Mouse (Mus musculus) E14TG2a.4 (cell line): ENCODE results near the gene Slc7a1.

Source experiments
- H3K27me3 ChIP-seq: 2 replicates; pipeline ENCODE4 v1.6.1; 2014; ENCODE audit warnings: low read length, control low read depth; ENCODE audit not compliant: insufficient read depth
- H3K36me3 ChIP-seq: 2 replicates; pipeline ENCODE4 v1.6.1; 2014; ENCODE audit warnings: low read length, control low read depth; ENCODE audit not compliant: insufficient read depth
- H3K4me1 ChIP-seq: replicated peaks from 2 replicates; pipeline ENCODE4 v1.6.1; 2014; ENCODE audit warnings: low read depth, low read length, control low read depth
- H3K4me3 ChIP-seq: replicated peaks from 2 replicates; pipeline ENCODE4 v1.5.1; 2014; ENCODE audit warnings: mild to moderate bottlenecking, low read length
- H3K9me3 ChIP-seq: 2 replicates; pipeline ENCODE4 v1.6.1; 2014; ENCODE audit warnings: low read length, control low read depth
- CTCF ChIP-seq: conservative IDR thresholded peaks from 2 replicates; pipeline ENCODE4 v1.5.1; 2014; ENCODE audit warnings: low read length
- NANOG ChIP-seq: IDR thresholded peaks from 2 replicates; pipeline ENCODE4 v1.6.1; 2014; ENCODE audit warnings: borderline replicate concordance, low read length, mixed read lengths
- POU5F1 ChIP-seq: IDR thresholded peaks from 2 replicates; pipeline ENCODE4 v1.6.1; 2014; ENCODE audit warnings: low read length, borderline replicate concordance

Slc7a1 gene

DNA sequence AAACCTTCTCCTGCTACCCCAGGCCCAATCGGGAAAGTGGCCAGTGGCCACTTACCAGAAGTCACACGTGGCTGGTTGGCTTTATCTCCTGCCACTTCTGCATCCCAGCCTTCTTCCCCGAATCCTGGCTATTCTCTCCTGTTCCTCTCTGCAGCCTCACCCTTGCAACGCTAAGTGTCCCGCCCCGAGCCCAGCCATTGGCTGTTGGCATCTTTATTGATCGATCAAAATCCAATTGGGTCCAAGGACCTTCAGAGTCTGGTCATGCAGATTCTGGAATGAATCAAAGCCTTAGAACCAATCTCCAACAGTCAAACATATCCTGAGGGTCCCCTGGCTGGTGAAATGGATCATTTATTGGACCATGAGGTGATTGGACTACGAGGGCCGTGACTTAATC, 18.7 kb upstream of the Slc7a1 start:
- H3K4me3 ChIP-seq: peak overlapping the region; percentile 48
- peaks cover 20% of the 10 kb centered on the region for H3K9me3 ChIP-seq
- H3K27me3 ChIP-seq: peaks cover 11% of the 10 kb centered on the region; the same call in 1 of the 2 replicates
- H3K36me3 ChIP-seq: no peaks in the 10 kb centered on the region
- H3K4me1 ChIP-seq: peaks cover 37% of the 10 kb centered on the region
- TF ChIP-seq NANOG (no peak), CTCF (no peak), POU5F1 (no peak)

DNA sequence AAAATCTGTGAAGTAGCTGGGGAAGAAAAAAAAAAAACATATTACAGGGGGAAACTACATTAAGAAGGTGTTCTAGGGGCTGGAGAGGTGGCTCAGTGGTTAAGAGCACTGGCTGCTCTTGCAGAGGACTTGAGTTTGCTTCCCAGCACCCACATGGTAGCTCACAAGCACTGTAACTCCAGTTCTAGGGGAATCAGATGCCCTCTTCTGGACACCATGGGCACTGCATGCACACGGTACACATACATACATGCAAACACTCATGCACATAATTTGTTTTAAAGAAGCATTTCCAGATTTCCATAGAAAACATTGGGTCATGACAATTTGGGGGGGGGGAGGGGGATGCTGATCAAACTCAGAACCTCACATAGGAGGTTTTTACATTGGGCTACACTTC, 18.1 kb upstream of the Slc7a1 start:
- peak overlapping the region; percentile 48 for H3K4me3 ChIP-seq
- H3K27me3 ChIP-seq: peaks cover 13% of the 10 kb centered on the region; the same call in 1 of the 2 replicates
- H3K9me3 ChIP-seq: peaks cover 21% of the 10 kb centered on the region
- TF ChIP-seq POU5F1 (no peak), CTCF (peak; percentile 62)
- H3K4me1 ChIP-seq: peaks cover 38% of the 10 kb centered on the region
- H3K36me3 ChIP-seq: no peaks in the 10 kb centered on the region

DNA sequence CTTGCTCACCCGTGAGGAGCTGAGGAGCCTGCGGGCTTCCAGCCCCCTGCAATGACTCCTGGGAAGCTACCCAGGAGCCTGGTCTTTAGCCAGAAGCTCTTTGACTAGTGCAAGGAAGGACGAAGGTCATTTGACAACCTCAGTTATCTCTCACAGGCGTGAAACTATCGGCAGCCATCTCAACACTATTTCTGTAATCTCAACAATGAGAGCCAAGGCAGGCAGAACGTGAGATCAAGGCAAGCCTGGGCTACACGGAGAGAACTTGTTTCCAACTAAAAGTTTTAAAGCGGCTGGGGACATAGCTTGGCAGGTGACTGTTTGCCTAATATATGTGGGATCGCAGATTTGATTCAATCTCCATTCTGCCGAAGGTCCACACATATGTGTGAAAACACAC, 16.8 kb upstream of the Slc7a1 start:
- TF ChIP-seq POU5F1: no peak
- no peak for TF ChIP-seq CTCF
- TF ChIP-seq NANOG: no peak
- H3K27me3 ChIP-seq: peaks cover 13% of the 10 kb centered on the region
- H3K9me3 ChIP-seq: peaks cover 25% of the 10 kb centered on the region
- H3K4me3 ChIP-seq: no peak overlapping the region
- peaks cover 38% of the 10 kb centered on the region for H3K4me1 ChIP-seq
- no peaks in the 10 kb centered on the region for H3K36me3 ChIP-seq

DNA sequence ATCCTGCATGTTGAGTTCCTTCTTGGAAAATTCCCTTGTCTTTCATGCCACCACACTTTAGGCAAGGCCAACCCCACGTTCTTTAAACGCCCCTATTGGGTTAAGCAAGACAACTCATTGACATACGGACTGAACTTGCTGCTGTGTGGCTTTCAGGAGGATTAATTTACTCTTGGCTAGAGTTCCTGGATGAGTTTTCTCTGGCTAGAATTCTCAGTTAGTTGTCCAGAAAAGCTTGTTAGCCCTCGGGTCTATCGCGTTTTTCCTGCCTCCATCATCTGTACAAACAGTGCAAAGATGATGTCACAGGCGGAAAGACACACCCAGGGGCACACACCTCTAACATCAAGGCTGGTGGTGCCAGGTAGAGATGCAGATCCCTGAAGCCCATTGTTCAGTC, 14.5 kb upstream of the Slc7a1 start:
- H3K4me3 ChIP-seq: no peak overlapping the region
- H3K9me3 ChIP-seq: peaks cover 8% of the 10 kb centered on the region; the same call in 1 of the 2 replicates
- no peak for TF ChIP-seq POU5F1
- TF ChIP-seq NANOG: no peak
- TF ChIP-seq CTCF: no peak
- H3K27me3 ChIP-seq: peaks cover 13% of the 10 kb centered on the region
- peaks cover 45% of the 10 kb centered on the region for H3K4me1 ChIP-seq
- no peaks in the 10 kb centered on the region for H3K36me3 ChIP-seq

DNA sequence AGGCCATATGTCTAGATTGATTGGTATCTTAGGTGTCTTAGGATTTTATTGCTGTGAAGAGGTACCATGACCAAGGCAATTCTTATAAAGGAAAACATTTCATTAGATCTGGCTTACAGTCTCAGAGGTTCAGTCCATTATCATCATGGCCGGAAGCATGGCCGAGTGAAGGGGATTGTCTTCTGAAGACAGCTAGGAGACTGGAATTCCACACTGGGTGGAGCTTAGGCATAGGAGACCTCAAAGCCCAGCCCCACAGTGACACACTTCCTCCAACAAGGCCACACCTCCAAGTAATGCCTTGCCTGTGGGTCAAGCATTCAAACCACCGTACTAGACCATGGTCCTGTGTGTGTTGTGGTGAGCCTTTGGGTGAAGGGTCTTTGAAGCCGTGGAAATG, 12.8 kb upstream of the Slc7a1 start:
- H3K36me3 ChIP-seq: no peaks in the 10 kb centered on the region
- H3K4me3 ChIP-seq: no peak overlapping the region
- H3K27me3 ChIP-seq: peaks cover 13% of the 10 kb centered on the region
- TF ChIP-seq POU5F1 (no peak), NANOG (no peak), CTCF (no peak)
- H3K9me3 ChIP-seq: peaks cover 6% of the 10 kb centered on the region; the same call in 1 of the 2 replicates
- H3K4me1 ChIP-seq: peaks cover 44% of the 10 kb centered on the region

DNA sequence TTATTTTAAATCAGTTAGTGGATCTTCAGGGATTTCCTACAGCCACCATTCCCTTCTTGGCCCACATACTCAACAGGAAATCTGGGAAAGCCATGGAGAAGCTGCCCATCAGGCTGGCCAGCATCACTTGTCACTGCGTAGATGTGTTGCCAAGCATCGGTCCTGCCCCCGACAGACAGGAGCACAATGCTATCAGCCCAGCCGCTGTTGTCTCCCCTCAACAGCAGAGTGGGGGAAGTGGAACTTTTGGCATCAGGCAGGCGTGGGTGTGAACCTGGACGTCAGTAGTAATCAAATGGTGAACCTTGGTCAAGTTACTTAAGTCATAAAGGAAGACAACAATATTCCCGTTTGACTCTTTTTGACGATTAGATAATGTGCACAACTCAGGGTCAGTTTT, 9.8 kb upstream of the Slc7a1 start:
- Histone ChIP-seq H3K27me3 (peaks cover 7% of the 10 kb centered on the region), H3K4me3 (no peak overlapping the region), H3K9me3 (peaks cover 7% of the 10 kb centered on the region; the same call in 1 of the 2 replicates), H3K4me1 (peaks cover 33% of the 10 kb centered on the region), H3K36me3 (no peaks in the 10 kb centered on the region)
- TF ChIP-seq POU5F1: no peak
- no peak for TF ChIP-seq CTCF
- no peak for TF ChIP-seq NANOG

DNA sequence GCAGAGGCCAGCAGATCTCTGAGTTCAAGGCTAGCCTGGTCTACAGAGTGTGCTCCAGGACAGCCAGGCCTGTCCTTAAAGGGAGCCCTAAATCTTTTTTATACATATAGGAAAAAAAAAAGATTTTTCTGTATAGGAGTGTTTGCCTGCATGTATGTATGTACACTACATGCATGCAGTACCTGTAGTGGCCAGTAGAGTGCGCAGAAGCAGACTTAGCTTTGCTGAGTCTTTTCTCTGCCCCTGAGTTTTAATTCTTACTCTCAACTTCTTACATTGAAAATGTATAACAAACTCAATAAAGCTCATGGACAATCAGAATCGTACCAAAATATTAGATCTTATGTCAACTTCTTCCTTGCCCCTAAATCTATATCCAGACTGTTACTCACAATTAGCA, 7.2 kb upstream of the Slc7a1 start:
- Histone ChIP-seq H3K9me3 (peaks cover 11% of the 10 kb centered on the region; the same call in 1 of the 2 replicates), H3K36me3 (no peaks in the 10 kb centered on the region), H3K27me3 (peaks cover 3% of the 10 kb centered on the region), H3K4me1 (peaks cover 39% of the 10 kb centered on the region), H3K4me3 (no peak overlapping the region)
- TF ChIP-seq NANOG (no peak), CTCF (peak; percentile 98)

DNA sequence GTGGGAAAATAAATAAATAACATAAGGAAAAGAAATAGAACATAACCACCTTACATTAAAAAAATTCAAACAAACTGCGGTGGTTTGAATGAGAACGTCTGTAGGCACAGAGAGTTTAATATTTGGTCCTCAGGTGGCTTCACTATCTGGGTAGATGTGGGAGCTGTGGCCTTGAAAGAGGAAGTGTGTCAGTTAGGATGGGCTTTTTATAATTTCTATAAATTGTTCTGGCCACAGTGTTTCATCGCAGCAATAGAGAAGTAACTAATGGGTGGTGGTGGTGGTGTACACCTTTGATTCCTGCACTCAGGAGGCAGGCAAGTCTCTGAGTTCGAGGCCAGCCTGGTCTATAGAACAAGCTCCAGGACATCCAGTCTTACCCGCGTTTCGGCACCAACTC, 4.8 kb upstream of the Slc7a1 start:
- TF ChIP-seq NANOG: no peak
- no peak for TF ChIP-seq CTCF
- TF ChIP-seq POU5F1: no peak
- Histone ChIP-seq H3K36me3 (no peaks in the 10 kb centered on the region), H3K27me3 (peaks cover 23% of the 10 kb centered on the region), H3K4me1 (peaks cover 38% of the 10 kb centered on the region), H3K4me3 (no peak overlapping the region), H3K9me3 (peaks cover 11% of the 10 kb centered on the region; the same call in 1 of the 2 replicates)

DNA sequence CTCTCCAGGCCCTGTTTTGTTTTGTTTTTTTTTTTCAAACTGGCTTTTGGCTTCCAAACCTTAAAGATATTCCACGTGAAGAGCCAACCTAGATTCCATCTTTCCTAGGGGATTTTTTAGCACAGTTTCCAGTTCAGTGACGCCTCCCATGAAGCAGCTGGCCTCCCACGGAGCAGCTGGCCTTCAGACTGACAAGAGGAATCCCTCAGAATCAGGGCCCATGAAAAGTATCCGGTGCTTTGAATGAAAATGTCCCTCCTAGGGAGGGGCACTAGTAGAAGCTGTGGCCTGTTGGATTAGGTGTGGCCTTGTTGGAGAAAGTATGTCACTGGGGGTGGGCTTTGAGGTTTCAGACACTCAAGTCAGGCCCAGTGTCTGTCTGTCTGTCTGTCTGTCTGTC, 2.9 kb upstream of the Slc7a1 start:
- Histone ChIP-seq H3K9me3 (peaks cover 11% of the 10 kb centered on the region; the same call in 1 of the 2 replicates), H3K4me1 (peaks cover 45% of the 10 kb centered on the region), H3K27me3 (peaks cover 34% of the 10 kb centered on the region), H3K4me3 (no peak overlapping the region), H3K36me3 (no peaks in the 10 kb centered on the region; the same call in 1 of the 2 replicates)
- no peak for TF ChIP-seq NANOG
- TF ChIP-seq POU5F1: no peak
- no peak for TF ChIP-seq CTCF
